Mouse (Mus musculus): ENCODE data around the gene Numbl.

DNA sequence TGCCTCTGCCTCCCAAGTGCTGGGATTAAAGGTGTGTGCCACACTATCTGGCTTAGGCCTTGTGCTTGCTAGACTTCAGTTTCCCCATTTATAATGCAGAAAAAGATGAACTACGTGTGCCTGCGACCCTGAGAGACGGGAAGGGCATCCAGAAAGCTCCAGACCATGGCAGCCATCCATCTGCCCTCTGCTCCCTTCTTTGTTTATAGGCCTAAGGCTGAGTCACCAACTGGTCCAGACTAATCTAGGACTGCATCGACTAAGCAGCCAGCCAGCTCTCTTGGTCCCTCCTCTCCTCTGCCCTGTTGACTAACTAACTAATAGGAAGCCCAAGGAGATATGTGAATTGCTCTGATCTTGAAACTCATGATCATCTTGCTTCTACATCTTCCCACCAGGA, 37.7 kb downstream of the Numbl start:
- TF ChIP-seq POLR2A (IDR thresholded peaks at IDR 0.05; ENCODE audit: low read depth, low read length) (no peak), CTCF (conservative IDR thresholded peaks at IDR 0.05; ENCODE audit: insufficient read depth, insufficient read length, low read depth, low read length) (no peak)
